ENCODE assay signal across 8 mouse cellular contexts in genomic region chrX:157612894-157613293, GRCm38 (mm10). TPM values are rescaled to one million over a fixed set of nuclear protein-coding genes. Genes with fewer than 3 reads are reported as not detected.
DNase-seq lines count a peak whose midpoint lies in the region; ATAC-seq lines count a peak whose summit lies in the region.

No protein-coding gene starts in this region.

- WGBS in heart, embryonic 15.5 days, result 18% methylated on average over 32 of the region's 32 CpGs
- WGBS in forebrain, embryonic 10.5 days, result 23% methylated on average over 32 of the region's 32 CpGs
- WGBS in limb, embryonic 10.5 days, result 24% methylated on average over 32 of the region's 32 CpGs
- WGBS in neural tube, embryonic 14.5 days, result 42% methylated on average over 23 of the region's 32 CpGs

- peak overlapping the region; percentile 60 for H3K4me2 ChIP-seq in heart, embryonic 15.5 days
- peak overlapping the region; percentile 16; the same call in 1 of the 2 replicates for H3K4me2 ChIP-seq in neural tube, embryonic 14.5 days (ENCODE audit: low read depth, low read length)

- no peak overlapping the region for H3K27ac ChIP-seq in heart, embryonic 15.5 days
- peak overlapping the region; percentile 56 for H3K27ac ChIP-seq in forebrain, embryonic 10.5 days
- peak overlapping the region; percentile 46; the same call in 1 of the 2 replicates for H3K27ac ChIP-seq in limb, embryonic 10.5 days
- no peak overlapping the region for H3K27ac ChIP-seq in neural tube, embryonic 14.5 days (ENCODE audit: low read depth, low read length)

- H3K9me3 ChIP-seq in heart, embryonic 15.5 days (replicated peaks), result no peaks in the 10 kb centered on the region
- H3K9me3 ChIP-seq in forebrain, embryonic 10.5 days, result no peaks in the 10 kb centered on the region
- H3K9me3 ChIP-seq in limb, embryonic 10.5 days (replicated peaks), result no peaks in the 10 kb centered on the region
- H3K9me3 ChIP-seq in neural tube, embryonic 14.5 days (ENCODE audit: control insufficient read depth, low read length), result no peaks in the 10 kb centered on the region

- peak overlapping the region; percentile 22 for H3K4me3 ChIP-seq in heart, embryonic 15.5 days
- peak overlapping the region; percentile 36 for H3K4me3 ChIP-seq in forebrain, embryonic 10.5 days
- peak overlapping the region; percentile 30 for H3K4me3 ChIP-seq in limb, embryonic 10.5 days
- H3K4me3 ChIP-seq in neural tube, embryonic 14.5 days (ENCODE audit: low read depth, low read length), result no peak overlapping the region

- H3K27me3 ChIP-seq in heart, embryonic 15.5 days, result no peaks in the 10 kb centered on the region
- no peaks in the 10 kb centered on the region for H3K27me3 ChIP-seq in forebrain, embryonic 10.5 days (ENCODE audit: poor library complexity, severe bottlenecking)
- peaks cover 8% of the 10 kb centered on the region for H3K27me3 ChIP-seq in limb, embryonic 10.5 days (ENCODE audit: low read depth, poor library complexity, severe bottlenecking)
- no peaks in the 10 kb centered on the region for H3K27me3 ChIP-seq in neural tube, embryonic 14.5 days (ENCODE audit: control insufficient read depth, insufficient read depth, low read length)

- no peaks in the 10 kb centered on the region for H3K36me3 ChIP-seq in heart, embryonic 15.5 days
- H3K36me3 ChIP-seq in forebrain, embryonic 10.5 days (replicated peaks), result no peaks in the 10 kb centered on the region
- H3K36me3 ChIP-seq in limb, embryonic 10.5 days, result no peaks in the 10 kb centered on the region
- H3K36me3 ChIP-seq in neural tube, embryonic 14.5 days (ENCODE audit: control insufficient read depth, insufficient read depth, low read length), result no peaks in the 10 kb centered on the region

- no peak for DNase-seq in heart, adult 18-20 months
- peak; percentile 40 for DNase-seq in R1 (ENCODE audit: low read depth, low spot score)
- DNase-seq in forebrain, embryonic 10.5 days (ENCODE audit: extremely low spot score, low spot score), result no peak
- peak; percentile 33 for DNase-seq in limb, embryonic 10.5 days (ENCODE audit: low spot score)
- DNase-seq in gastrocnemius, postnatal 4 days (ENCODE audit: low spot score in 2 of 2), result no peak
- no peak for DNase-seq in urinary bladder, postnatal 10 days (ENCODE audit: low spot score)

- H3K4me1 ChIP-seq in heart, embryonic 15.5 days (replicated peaks), result peaks cover 3% of the 10 kb centered on the region; the same call in 1 of the 2 replicates
- H3K4me1 ChIP-seq in forebrain, embryonic 10.5 days, result peaks cover 5% of the 10 kb centered on the region; the same call in 1 of the 2 replicates
- peaks cover 4% of the 10 kb centered on the region for H3K4me1 ChIP-seq in limb, embryonic 10.5 days
- no peaks in the 10 kb centered on the region for H3K4me1 ChIP-seq in neural tube, embryonic 14.5 days (ENCODE audit: control insufficient read depth, insufficient read depth, low read length)

- ATAC-seq in heart, embryonic 15.5 days (replicated peaks; ENCODE audit: insufficient number of reproducible peaks, insufficient read depth, low FRiP score, low read depth), result 0 out of 2 replicates have a peak, but pooled peaks have one; percentile 31
- no peak for ATAC-seq in neural tube, embryonic 14.5 days (ENCODE audit: low read depth)

- no peak overlapping the region for H3K9ac ChIP-seq in heart, embryonic 15.5 days
- no peak overlapping the region for H3K9ac ChIP-seq in neural tube, embryonic 14.5 days (replicated peaks; ENCODE audit: low read depth, low read length)

RNA-seq across cellular contexts. Expression of gene Mbtps2, which starts 14.4 kb away (rescaled TPM):
- 12.6 and 13.9 TPM in 2 replicates for polyA plus RNA-seq in heart, embryonic 15.5 days (2015; fragmentation: Nextera tagmentation; extraction: Ambion mirVana)
- 10 to 100 TPM; 12.4 to 13.6 TPM for total RNA-seq in heart, adult 18-20 months (2021)
- 23.3 and 27.1 TPM in 2 replicates for polyA plus RNA-seq in forebrain, embryonic 10.5 days (2016; fragmentation: Nextera tagmentation; extraction: Ambion mirVana)
- polyA plus RNA-seq in limb, embryonic 10.5 days (2016; fragmentation: Nextera tagmentation; extraction: Ambion mirVana), result 28.7 and 29.1 TPM in 2 replicates
- 37.7 and 38.2 TPM in 2 replicates for polyA plus RNA-seq in neural tube, embryonic 14.5 days (2014; fragmentation: Nextera tagmentation; extraction: Ambion mirVana)
- 10 to 100 TPM; 17.0 to 18.4 TPM for total RNA-seq in gastrocnemius, postnatal 4 days (2021)

RNA-seq across cellular contexts. Expression of gene Yy2, which starts 44.1 kb away (rescaled TPM):
- polyA plus RNA-seq in heart, embryonic 15.5 days (2015; fragmentation: Nextera tagmentation; extraction: Ambion mirVana), result 2.6 and 2.9 TPM in 2 replicates
- 1 to 10 TPM; 1.3 to 1.5 TPM for total RNA-seq in heart, adult 18-20 months (2021)
- polyA plus RNA-seq in forebrain, embryonic 10.5 days (2016; fragmentation: Nextera tagmentation; extraction: Ambion mirVana), result 6.2 and 6.6 TPM in 2 replicates
- 6.0 and 6.7 TPM in 2 replicates for polyA plus RNA-seq in limb, embryonic 10.5 days (2016; fragmentation: Nextera tagmentation; extraction: Ambion mirVana)
- 1.0 and 2.6 TPM in 2 replicates for polyA plus RNA-seq in neural tube, embryonic 14.5 days (2014; fragmentation: Nextera tagmentation; extraction: Ambion mirVana)
- under 1 TPM in 1 of 2 experiments, not detected in 1; 0.10 TPM for total RNA-seq in gastrocnemius, postnatal 4 days (2021)

Comparison
In these comparisons a context has a peak if more than half of its experiments do, and no peak if none do; other contexts are left out.
1. H3K27ac ChIP-seq: peak in forebrain, embryonic 10.5 days (single experiment) and limb, embryonic 10.5 days (single experiment); none in heart, embryonic 15.5 days (single experiment) and neural tube, embryonic 14.5 days (single experiment).
2. DNase-seq: peak in R1 (single experiment) and limb, embryonic 10.5 days (single experiment); none in heart, adult 18-20 months (0 of 2), forebrain, embryonic 10.5 days (single experiment), gastrocnemius, postnatal 4 days (0 of 2) and urinary bladder, postnatal 10 days (single experiment).